Mouse (Mus musculus) midbrain, embryonic 13.5 days (tissue): ENCODE measurements around the gene a. TPM values are rescaled to one million over a fixed set of nuclear protein-coding genes. Genes with fewer than 3 reads are reported as not detected.
"Not testable (repeated sequence)": the region's sequence is repeated elsewhere in the genome, so short reads cannot be mapped to it uniquely, and the experiment has no call there.

Source experiments
- ATAC-seq: fragments of 200-750 bp; cut with Nextera tagmentation; 2 replicates; pipeline ENCODE4 v1.8.0; 2017; ENCODE audit warnings: mild to moderate bottlenecking, moderate TSS enrichment, moderate library complexity
- H3K27ac ChIP-seq: fragments of 300-500 bp; sonication (generic); 2 replicates; pipeline ENCODE4 v1.5.1; 2015; ENCODE audit warnings: inconsistent platforms, mild to moderate bottlenecking, moderate library complexity
- H3K27me3 ChIP-seq: fragments of 300-500 bp; sonication (generic); 2 replicates; pipeline ENCODE4 v1.6.1; 2015; ENCODE audit warnings: mild to moderate bottlenecking, inconsistent platforms
- H3K36me3 ChIP-seq: fragments of 300-500 bp; sonication (generic); 2 replicates; pipeline ENCODE4 v1.6.1; 2015; ENCODE audit warnings: mild to moderate bottlenecking, inconsistent platforms
- H3K4me1 ChIP-seq: fragments of 300-500 bp; sonication (generic); replicated peaks from 2 replicates; pipeline ENCODE4 v1.6.1; 2015; ENCODE audit warnings: inconsistent platforms
- H3K4me2 ChIP-seq: fragments of 300-500 bp; sonication (generic); replicated peaks from 2 replicates; pipeline ENCODE4 v1.6.1; 2015; ENCODE audit warnings: moderate library complexity, mild to moderate bottlenecking, inconsistent platforms
- H3K4me3 ChIP-seq: fragments of 300-500 bp; sonication (generic); replicated peaks from 2 replicates; pipeline ENCODE4 v1.5.1; 2015; ENCODE audit warnings: mild to moderate bottlenecking, inconsistent platforms
- H3K9ac ChIP-seq: fragments of 300-500 bp; sonication (generic); replicated peaks from 2 replicates; pipeline ENCODE4 v1.6.1; 2015; ENCODE audit warnings: mild to moderate bottlenecking, inconsistent platforms
- H3K9me3 ChIP-seq: fragments of 300-500 bp; sonication (generic); 2 replicates; pipeline ENCODE4 v1.6.1; 2016; ENCODE audit warnings: mild to moderate bottlenecking, inconsistent platforms
- WGBS: fragments of 180-500 bp; shearing (Covaris S2); methylation state at CpG from one replicate; pipeline ENCODE4 v1.1.7; 2015; 5-methylcytosine and 5-hydroxymethylcytosine counted together
- polyA plus RNA-seq: library from polyadenylated mRNA; unstranded; fragments of >200 nt; fragmentation: Nextera tagmentation; extraction: Ambion mirVana; gene quantifications from 2 replicates; pipeline ENCODE4 v1.2.1, GENCODE M21; 2015

The a gene
- polyA plus RNA-seq, 1 experiment from 2014 or later = 1.5 TPM

- Histone ChIP-seq H3K27ac (peak overlapping the region; percentile 76), H3K4me2 (peak overlapping the region; percentile 91), H3K36me3 (no peaks in the 10 kb centered on the region), H3K9ac (peak overlapping the region; percentile 59), H3K27me3 (no peaks in the 10 kb centered on the region), H3K9me3 (no peaks in the 10 kb centered on the region), H3K4me1 (peaks cover 7% of the 10 kb centered on the region), H3K4me3 (peak overlapping the region; percentile 45)
- WGBS = 0% methylated on average over 22 of the region's 22 CpGs
- peak; percentile 83 for ATAC-seq
These were observed 228.5 kb downstream of the a start for GRCm38 (mm10) chr2:155019673-155020072.

GRCm38 (mm10) chr2:155020247-155020826 lies 229.1 kb downstream of the a start:
- Histone ChIP-seq H3K27ac (peak overlapping the region; percentile 76; the same call in 1 of the 2 replicates), H3K4me2 (peak overlapping the region; percentile 91)
- 19% methylated on average over 20 of the region's 20 CpGs for WGBS
- H3K9me3 ChIP-seq, H3K4me1 ChIP-seq, H3K9ac ChIP-seq, H3K4me3 ChIP-seq, H3K27me3 ChIP-seq, H3K36me3 ChIP-seq: not testable (repeated sequence)
- ATAC-seq = 0 out of 2 replicates have a peak, but pooled peaks have one; percentile 25

DNA sequence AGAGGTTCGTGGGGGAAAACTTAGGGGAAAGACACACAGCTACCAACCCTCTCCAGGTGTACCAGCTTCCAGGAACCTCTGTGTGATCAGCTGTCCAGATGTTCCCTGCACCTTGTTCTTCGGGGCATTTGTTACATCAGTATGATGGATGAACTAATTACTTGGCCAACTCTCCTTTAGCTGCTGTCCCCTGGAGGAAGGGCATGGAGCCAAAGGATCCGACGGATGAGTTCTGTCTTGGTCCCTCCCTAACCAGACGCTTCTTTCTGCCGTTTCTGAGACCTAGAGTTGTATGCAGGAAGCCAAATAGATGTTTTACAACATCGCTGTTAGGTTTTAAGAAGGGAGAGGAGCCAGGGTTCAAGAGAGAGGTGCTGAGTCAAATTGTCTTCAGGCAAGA lies 239.6 kb downstream of the a start:
- H3K36me3 ChIP-seq = no peaks in the 10 kb centered on the region
- H3K9ac ChIP-seq = no peak overlapping the region
- H3K27me3 ChIP-seq = no peaks in the 10 kb centered on the region
- no peak overlapping the region for H3K27ac ChIP-seq
- ATAC-seq = no peak
- no peaks in the 10 kb centered on the region for H3K4me1 ChIP-seq
- no peaks in the 10 kb centered on the region for H3K9me3 ChIP-seq
- no peak overlapping the region for H3K4me2 ChIP-seq
- no peak overlapping the region for H3K4me3 ChIP-seq
- 90% methylated on average over 7 of the region's 7 CpGs for WGBS

DNA sequence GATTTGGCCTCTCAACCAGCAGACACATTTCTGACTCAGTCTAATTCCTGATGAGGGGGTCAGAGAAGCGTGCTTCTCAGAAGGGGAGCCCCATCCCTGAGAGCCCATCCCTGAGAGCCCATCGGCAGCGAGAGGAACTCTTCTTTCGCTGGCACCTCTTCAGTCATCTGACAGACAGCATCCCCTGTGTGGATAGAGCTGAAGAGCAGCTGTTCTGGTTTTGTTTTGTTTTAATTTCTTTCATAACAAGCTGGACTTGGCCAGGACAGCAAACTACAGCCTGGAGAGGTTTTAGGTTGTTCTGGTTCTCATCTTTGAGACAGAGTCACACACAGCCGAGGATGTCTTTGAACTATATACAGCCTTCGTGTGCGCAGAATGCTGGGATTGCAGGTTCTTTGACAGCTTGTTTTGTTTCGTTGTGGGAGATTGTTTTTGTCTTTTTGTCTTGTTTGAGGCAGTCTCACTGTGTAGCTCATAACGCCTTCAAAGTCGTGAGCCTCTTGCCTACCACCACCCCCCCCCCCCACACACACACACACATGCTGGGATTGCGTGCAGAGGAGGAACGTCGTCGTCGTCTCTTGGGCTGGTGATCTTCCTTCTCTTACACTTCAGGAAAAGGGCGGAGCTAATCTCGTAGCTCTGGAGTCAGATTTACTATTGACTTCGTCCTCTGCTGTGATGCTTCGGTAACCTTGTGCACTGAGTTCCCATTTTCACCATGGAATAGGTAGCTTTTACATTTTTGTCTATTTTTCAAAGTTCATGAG lies 241.9 kb downstream of the a start:
- Histone ChIP-seq H3K36me3 (no peaks in the 10 kb centered on the region), H3K9ac (no peak overlapping the region), H3K27me3 (no peaks in the 10 kb centered on the region), H3K27ac (no peak overlapping the region), H3K4me3 (no peak overlapping the region), H3K9me3 (no peaks in the 10 kb centered on the region), H3K4me2 (no peak overlapping the region), H3K4me1 (no peaks in the 10 kb centered on the region)
- 46% methylated on average over 19 of the region's 19 CpGs for WGBS
- no peak for ATAC-seq

GRCm38 (mm10) chr2:155039956-155040355 lies 248.8 kb downstream of the a start:
- ATAC-seq = no peak
- WGBS = 66% methylated on average over 4 of the region's 4 CpGs
- Histone ChIP-seq H3K9me3 (no peaks in the 10 kb centered on the region), H3K4me1 (no peaks in the 10 kb centered on the region), H3K4me3 (no peak overlapping the region), H3K36me3 (no peaks in the 10 kb centered on the region), H3K27ac (no peak overlapping the region), H3K27me3 (no peaks in the 10 kb centered on the region), H3K4me2 (no peak overlapping the region), H3K9ac (no peak overlapping the region)

DNA sequence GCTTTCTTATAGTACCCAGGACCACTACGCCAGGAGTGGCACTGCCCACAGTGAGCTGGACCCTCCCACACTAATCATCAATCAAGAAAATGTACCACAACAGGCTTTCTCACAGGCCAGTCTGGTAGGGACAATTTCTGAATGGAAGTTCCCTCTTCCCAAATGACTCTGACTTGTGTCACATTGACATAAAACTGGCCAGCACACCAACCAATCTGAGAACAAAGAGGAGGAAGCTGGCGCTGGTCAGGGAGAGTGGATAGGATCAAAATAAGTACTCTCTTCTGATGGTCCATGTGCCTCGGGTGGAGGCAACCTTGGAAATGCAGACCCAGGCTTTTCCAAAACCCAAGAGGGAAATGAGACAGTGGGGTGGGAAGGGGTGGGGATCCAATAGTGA lies 253.3 kb downstream of the a start:
- H3K4me2 ChIP-seq = no peak overlapping the region
- H3K36me3 ChIP-seq = no peaks in the 10 kb centered on the region
- H3K4me3 ChIP-seq = no peak overlapping the region
- H3K27me3 ChIP-seq = no peaks in the 10 kb centered on the region
- no peak overlapping the region for H3K9ac ChIP-seq
- no peaks in the 10 kb centered on the region for H3K4me1 ChIP-seq
- no peak for ATAC-seq
- H3K9me3 ChIP-seq = no peaks in the 10 kb centered on the region
- 85% methylated on average over 3 of the region's 3 CpGs for WGBS
- H3K27ac ChIP-seq = no peak overlapping the region

GRCm38 (mm10) chr2:155045075-155045474 lies 253.9 kb downstream of the a start:
- no peak for ATAC-seq
- Histone ChIP-seq H3K36me3 (no peaks in the 10 kb centered on the region), H3K4me2 (no peak overlapping the region), H3K4me1 (peaks cover 2% of the 10 kb centered on the region), H3K9ac (no peak overlapping the region), H3K27ac (no peak overlapping the region), H3K9me3 (no peaks in the 10 kb centered on the region), H3K4me3 (no peak overlapping the region), H3K27me3 (no peaks in the 10 kb centered on the region)
- WGBS = 62% methylated on average over 3 of the region's 3 CpGs

- H3K9ac ChIP-seq = no peak overlapping the region
- ATAC-seq = no peak
- H3K4me2 ChIP-seq = no peak overlapping the region
- no peak overlapping the region for H3K27ac ChIP-seq
- no peaks in the 10 kb centered on the region for H3K36me3 ChIP-seq
- H3K4me1 ChIP-seq = peaks cover 13% of the 10 kb centered on the region
- WGBS = 83% methylated on average over 2 of the region's 2 CpGs
- no peaks in the 10 kb centered on the region for H3K9me3 ChIP-seq
- no peaks in the 10 kb centered on the region for H3K27me3 ChIP-seq
- H3K4me3 ChIP-seq = no peak overlapping the region
These were observed 255.6 kb downstream of the a start for GRCm38 (mm10) chr2:155046803-155047202.

DNA sequence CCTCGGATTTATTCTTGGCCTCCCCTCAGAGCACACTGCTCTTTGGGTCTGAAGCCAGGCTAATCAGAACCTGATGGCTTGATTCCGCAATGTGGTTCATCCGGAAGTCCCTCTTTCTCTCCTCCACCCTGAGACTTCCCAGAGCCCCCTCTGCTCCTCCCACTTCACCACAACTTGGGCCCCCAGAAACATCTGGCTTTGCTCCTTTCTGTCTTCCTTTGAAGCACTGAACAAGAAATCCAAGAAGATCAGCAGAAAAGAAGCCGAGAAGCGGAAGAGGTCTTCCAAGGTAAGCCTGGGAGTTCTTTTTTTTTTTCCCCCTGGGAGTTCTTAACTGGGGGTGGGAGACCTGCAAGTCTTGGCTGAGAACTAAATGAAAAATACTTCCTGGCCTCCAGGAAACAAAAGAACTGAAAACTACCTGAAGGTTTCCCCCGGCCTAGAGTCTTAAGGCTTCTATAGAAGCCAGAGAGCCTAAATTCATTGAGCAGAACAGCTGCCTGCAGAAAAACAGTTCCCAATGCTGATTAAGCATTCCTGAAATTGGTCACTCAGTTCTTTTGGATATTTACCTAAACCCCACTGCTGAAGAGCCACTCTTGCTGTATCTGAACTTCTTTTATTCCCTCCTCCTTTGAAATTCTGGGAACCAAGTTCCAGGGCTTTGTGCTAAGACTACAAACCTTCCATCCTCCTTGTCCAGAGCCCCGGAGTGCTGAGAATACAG lies 256.4 kb downstream of the a start:
- H3K36me3 ChIP-seq = no peaks in the 10 kb centered on the region
- H3K4me3 ChIP-seq = no peak overlapping the region
- whole genome bisulfite sequencing = 71% methylated on average over 7 of the region's 7 CpGs
- no peaks in the 10 kb centered on the region for H3K9me3 ChIP-seq
- H3K4me1 ChIP-seq = peaks cover 14% of the 10 kb centered on the region
- no peak for ATAC-seq
- H3K27ac ChIP-seq = no peak overlapping the region
- H3K27me3 ChIP-seq = no peaks in the 10 kb centered on the region
- H3K4me2 ChIP-seq = no peak overlapping the region
- H3K9ac ChIP-seq = peak overlapping the region; percentile 32; the same call in 1 of the 2 replicates

- Histone ChIP-seq H3K36me3 (no peaks in the 10 kb centered on the region), H3K4me2 (peak overlapping the region; percentile 74), H3K4me1 (peaks cover 14% of the 10 kb centered on the region), H3K9me3 (no peaks in the 10 kb centered on the region), H3K27ac (peak overlapping the region; percentile 89), H3K4me3 (peak overlapping the region; percentile 52), H3K27me3 (no peaks in the 10 kb centered on the region), H3K9ac (peak overlapping the region; percentile 84)
- no peak for ATAC-seq
- WGBS = 21% methylated on average over 5 of the region's 5 CpGs
These were observed 258.9 kb downstream of the a start for GRCm38 (mm10) chr2:155050108-155050503.

GRCm38 (mm10) chr2:155050504-155051236 lies 259.5 kb downstream of the a start:
- Histone ChIP-seq H3K4me1 (peaks cover 14% of the 10 kb centered on the region), H3K36me3 (no peaks in the 10 kb centered on the region), H3K9ac (peak overlapping the region; percentile 84), H3K27me3 (no peaks in the 10 kb centered on the region), H3K27ac (peak overlapping the region; percentile 89), H3K4me2 (peak overlapping the region; percentile 74), H3K4me3 (peak overlapping the region; percentile 52), H3K9me3 (no peaks in the 10 kb centered on the region)
- peak; percentile 96 for ATAC-seq
- under 1% methylated on average over 45 of the region's 45 CpGs for WGBS
